Mouse (Mus musculus): Measurements from ENCODE around the gene Rnf144a. TPM values are rescaled to one million over a fixed set of nuclear protein-coding genes. Genes with fewer than 3 reads are reported as not detected.
A peak's percentile ranks its signal among the peaks of the same experiment; 100 is the strongest.

Rnf144a gene
- polyA plus RNA-seq, 1 experiment = 5.6 TPM

GRCm38 (mm10) chr12:26413961-26414411 lies 1.1 kb downstream of the Rnf144a start:
- no peaks in the 10 kb centered on the region for H3K36me3 ChIP-seq (ENCODE audit: control insufficient read depth, insufficient read depth, low read length, poor library complexity, severe bottlenecking)
- H3K4me1 ChIP-seq (ENCODE audit: control insufficient read depth, insufficient read depth, low read length) = no peaks in the 10 kb centered on the region
- H3K9me3 ChIP-seq (replicated peaks; ENCODE audit: control insufficient read depth, insufficient read depth, low read length, poor library complexity, severe bottlenecking) = no peaks in the 10 kb centered on the region
- H3K27me3 ChIP-seq (ENCODE audit: control insufficient read depth, insufficient read depth, low read length, poor library complexity, severe bottlenecking) = 0 out of 2 replicates have a peak, but pooled peaks cover 5% of the 10 kb centered on the region
- H3K9ac ChIP-seq (ENCODE audit: low read depth, poor library complexity, severe bottlenecking) = 0 out of 2 replicates have a peak overlapping the region, but pooled peaks have one; percentile 84
- TF ChIP-seq CTCF (IDR thresholded peaks at IDR 0.05; ENCODE audit: low read depth, low read length) (no peak), POLR2A (IDR thresholded peaks at IDR 0.05; ENCODE audit: insufficient read depth, low read length) (no peak), EP300 (IDR thresholded peaks at IDR 0.05; ENCODE audit: insufficient read depth, low read depth, low read length) (no peak)
- H3K4me3 ChIP-seq (ENCODE audit: low read depth, low read length) = no peak overlapping the region
- H3K27ac ChIP-seq (ENCODE audit: insufficient read depth, low read length) = no peak overlapping the region

DNA sequence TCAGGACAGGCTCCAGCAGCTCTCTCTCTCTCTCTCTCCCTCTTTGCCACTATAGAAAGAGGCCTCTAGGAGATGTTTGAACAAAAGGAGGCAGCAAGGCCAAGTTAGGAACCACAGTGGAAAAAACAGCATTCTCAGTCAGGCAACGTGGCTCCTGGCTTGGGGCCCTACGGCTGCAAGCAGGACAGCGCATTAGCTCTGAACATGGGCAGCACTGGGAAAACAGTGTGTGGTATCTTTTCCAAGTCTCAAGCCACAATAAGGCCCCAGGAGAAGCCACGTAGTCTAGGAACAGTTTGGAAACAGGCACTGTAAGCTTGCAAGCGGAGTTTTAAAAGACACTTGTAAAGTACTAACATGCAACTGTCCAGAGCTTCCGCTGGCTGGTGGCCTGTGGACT lies 2.3 kb downstream of the Rnf144a start:
- H3K4me1 ChIP-seq (ENCODE audit: control insufficient read depth, insufficient read depth, low read length) = no peaks in the 10 kb centered on the region
- no peak overlapping the region for H3K9ac ChIP-seq (ENCODE audit: low read depth, poor library complexity, severe bottlenecking)
- no peak overlapping the region for H3K27ac ChIP-seq (ENCODE audit: insufficient read depth, low read length)
- H3K36me3 ChIP-seq (ENCODE audit: control insufficient read depth, insufficient read depth, low read length, poor library complexity, severe bottlenecking) = no peaks in the 10 kb centered on the region
- H3K9me3 ChIP-seq (replicated peaks; ENCODE audit: control insufficient read depth, insufficient read depth, low read length, poor library complexity, severe bottlenecking) = no peaks in the 10 kb centered on the region
- H3K27me3 ChIP-seq (ENCODE audit: control insufficient read depth, insufficient read depth, low read length, poor library complexity, severe bottlenecking) = 0 out of 2 replicates have a peak, but pooled peaks cover 5% of the 10 kb centered on the region
- no peak for TF ChIP-seq EP300 (IDR thresholded peaks at IDR 0.05; ENCODE audit: insufficient read depth, low read depth, low read length)
- no peak for TF ChIP-seq POLR2A (IDR thresholded peaks at IDR 0.05; ENCODE audit: insufficient read depth, low read length)
- no peak for TF ChIP-seq CTCF (IDR thresholded peaks at IDR 0.05; ENCODE audit: low read depth, low read length)
- H3K4me3 ChIP-seq (ENCODE audit: low read depth, low read length) = no peak overlapping the region

DNA sequence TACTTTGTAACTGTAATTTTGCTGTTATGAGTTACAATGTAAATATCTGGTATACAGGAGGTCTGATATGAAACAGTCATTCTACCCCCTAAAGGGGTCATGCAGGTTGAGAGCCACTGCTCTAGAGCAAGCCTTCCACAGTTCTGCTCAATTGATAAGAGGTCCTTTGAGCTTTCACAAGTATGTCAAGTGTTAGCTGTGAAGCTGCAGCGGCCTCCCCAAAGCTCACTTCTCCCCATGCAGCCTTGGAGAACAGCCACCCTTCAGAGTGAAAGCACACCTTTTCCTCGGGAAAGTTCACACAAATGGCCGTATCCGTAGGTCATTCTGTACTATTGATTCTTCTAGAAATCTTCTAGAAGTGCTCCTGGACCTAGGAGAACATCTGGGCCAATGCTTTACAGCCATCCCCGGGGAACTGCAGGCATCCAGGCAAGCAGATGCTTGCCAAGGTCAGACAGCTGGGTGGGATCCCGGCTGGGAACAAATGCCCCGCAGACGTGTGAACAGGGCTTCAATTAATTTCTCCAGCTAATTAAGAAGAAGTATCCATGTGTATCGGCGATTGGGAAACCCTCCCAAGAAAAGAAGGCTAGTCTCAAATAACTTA lies 3.1 kb downstream of the Rnf144a start:
- Histone ChIP-seq H3K27me3 (ENCODE audit: control insufficient read depth, insufficient read depth, low read length, poor library complexity, severe bottlenecking) (0 out of 2 replicates have a peak, but pooled peaks cover 5% of the 10 kb centered on the region), H3K36me3 (ENCODE audit: control insufficient read depth, insufficient read depth, low read length, poor library complexity, severe bottlenecking) (no peaks in the 10 kb centered on the region), H3K4me3 (ENCODE audit: low read depth, low read length) (no peak overlapping the region), H3K27ac (ENCODE audit: insufficient read depth, low read length) (no peak overlapping the region), H3K9me3 (replicated peaks; ENCODE audit: control insufficient read depth, insufficient read depth, low read length, poor library complexity, severe bottlenecking) (no peaks in the 10 kb centered on the region), H3K9ac (ENCODE audit: low read depth, poor library complexity, severe bottlenecking) (no peak overlapping the region), H3K4me1 (ENCODE audit: control insufficient read depth, insufficient read depth, low read length) (no peaks in the 10 kb centered on the region)
- TF ChIP-seq POLR2A (IDR thresholded peaks at IDR 0.05; ENCODE audit: insufficient read depth, low read length) (no peak), CTCF (IDR thresholded peaks at IDR 0.05; ENCODE audit: low read depth, low read length) (no peak), EP300 (IDR thresholded peaks at IDR 0.05; ENCODE audit: insufficient read depth, low read depth, low read length) (no peak)

DNA sequence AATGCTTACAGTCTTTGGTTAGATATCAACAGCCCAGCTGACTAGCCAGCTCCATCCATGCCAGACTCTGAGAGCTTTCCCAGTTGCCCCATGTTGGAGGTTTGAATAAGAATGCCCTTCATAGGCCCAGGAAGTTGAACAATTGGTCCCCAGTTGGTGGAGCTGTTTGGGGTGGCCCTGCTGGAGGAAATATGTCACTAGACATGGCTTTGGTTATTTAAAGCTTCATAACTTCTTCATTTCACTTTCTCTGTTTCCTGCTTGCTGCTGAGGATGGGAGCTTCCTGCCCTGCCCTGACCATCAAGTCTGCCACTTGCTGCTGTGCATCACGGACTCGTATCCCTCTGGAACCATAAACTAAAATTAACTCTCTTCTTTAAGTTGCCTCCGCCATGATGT lies 4.6 kb downstream of the Rnf144a start:
- Histone ChIP-seq H3K9me3 (replicated peaks; ENCODE audit: control insufficient read depth, insufficient read depth, low read length, poor library complexity, severe bottlenecking) (no peaks in the 10 kb centered on the region), H3K4me3 (ENCODE audit: low read depth, low read length) (no peak overlapping the region), H3K4me1 (ENCODE audit: control insufficient read depth, insufficient read depth, low read length) (no peaks in the 10 kb centered on the region), H3K27me3 (ENCODE audit: control insufficient read depth, insufficient read depth, low read length, poor library complexity, severe bottlenecking) (0 out of 2 replicates have a peak, but pooled peaks cover 5% of the 10 kb centered on the region), H3K36me3 (ENCODE audit: control insufficient read depth, insufficient read depth, low read length, poor library complexity, severe bottlenecking) (no peaks in the 10 kb centered on the region), H3K27ac (ENCODE audit: insufficient read depth, low read length) (no peak overlapping the region), H3K9ac (ENCODE audit: low read depth, poor library complexity, severe bottlenecking) (no peak overlapping the region)
- TF ChIP-seq CTCF (IDR thresholded peaks at IDR 0.05; ENCODE audit: low read depth, low read length) (no peak), POLR2A (IDR thresholded peaks at IDR 0.05; ENCODE audit: insufficient read depth, low read length) (no peak), EP300 (IDR thresholded peaks at IDR 0.05; ENCODE audit: insufficient read depth, low read depth, low read length) (no peak)

- no peak overlapping the region for H3K9ac ChIP-seq (ENCODE audit: low read depth, poor library complexity, severe bottlenecking)
- H3K9me3 ChIP-seq (replicated peaks; ENCODE audit: control insufficient read depth, insufficient read depth, low read length, poor library complexity, severe bottlenecking) = no peaks in the 10 kb centered on the region
- H3K4me1 ChIP-seq (ENCODE audit: control insufficient read depth, insufficient read depth, low read length) = no peaks in the 10 kb centered on the region
- no peak for TF ChIP-seq POLR2A (IDR thresholded peaks at IDR 0.05; ENCODE audit: insufficient read depth, low read length)
- TF ChIP-seq EP300 (IDR thresholded peaks at IDR 0.05; ENCODE audit: insufficient read depth, low read depth, low read length) = no peak
- no peak for TF ChIP-seq CTCF (IDR thresholded peaks at IDR 0.05; ENCODE audit: low read depth, low read length)
- H3K27ac ChIP-seq (ENCODE audit: insufficient read depth, low read length) = no peak overlapping the region
- no peak overlapping the region for H3K4me3 ChIP-seq (ENCODE audit: low read depth, low read length)
- no peaks in the 10 kb centered on the region for H3K36me3 ChIP-seq (ENCODE audit: control insufficient read depth, insufficient read depth, low read length, poor library complexity, severe bottlenecking)
- H3K27me3 ChIP-seq (ENCODE audit: control insufficient read depth, insufficient read depth, low read length, poor library complexity, severe bottlenecking) = no peaks in the 10 kb centered on the region
Measured at GRCm38 (mm10) chr12:26408707-26409106, 6.3 kb downstream of the Rnf144a start.
